11 mouse cellular contexts compared by ENCODE assay signal in genomic region chr12:116407883-116408282, GRCm38 (mm10).
"Had no signal": no experiment of that assay in that cellular context is flagged by ENCODE, and none has a peak within 500 bp of the region (broad histone marks: within the 10 kb centered on the region; RNA-seq: fewer than 3 reads in every experiment).

No protein-coding gene starts in this region.

- H3K27ac ChIP-seq: intestine, embryonic 15.5 days; left cerebral cortex, adult 2 months; limb, embryonic 10.5 days; midbrain, embryonic 12.5 days; neural tube, embryonic 15.5 days; stomach, postnatal 0 days had no signal

- ATAC-seq: intestine, embryonic 15.5 days; lung, postnatal 0 days had no signal

- H3K4me2 ChIP-seq: intestine, embryonic 15.5 days; midbrain, embryonic 12.5 days; neural tube, embryonic 15.5 days had no signal

- H3K4me3 ChIP-seq: intestine, embryonic 15.5 days; left cerebral cortex, adult 2 months; limb, embryonic 10.5 days; midbrain, embryonic 12.5 days; neural tube, embryonic 15.5 days had no signal

- DNase-seq: kidney, adult 18-20 months; kidney, postnatal 10 days; lung, adult 2 months; lung, postnatal 36 days had no signal

- H3K27me3 ChIP-seq: intestine, embryonic 15.5 days; midbrain, embryonic 12.5 days; neural tube, embryonic 15.5 days had no signal

- H3K9me3 ChIP-seq: intestine, embryonic 15.5 days; neural tube, embryonic 15.5 days had no signal

- H3K9ac ChIP-seq: intestine, embryonic 15.5 days; midbrain, embryonic 12.5 days; neural tube, embryonic 15.5 days had no signal
